Mouse (Mus musculus): ENCODE measurements around the gene Nlgn1. TPM values are rescaled to one million over a fixed set of nuclear protein-coding genes. Genes with fewer than 3 reads are reported as not detected.
"Not testable (repeated sequence)": the region's sequence is repeated elsewhere in the genome, so short reads cannot be mapped to it uniquely, and the experiment has no call there.

Nlgn1 gene
- polyA plus RNA-seq, 1 experiment, result not detected

DNA sequence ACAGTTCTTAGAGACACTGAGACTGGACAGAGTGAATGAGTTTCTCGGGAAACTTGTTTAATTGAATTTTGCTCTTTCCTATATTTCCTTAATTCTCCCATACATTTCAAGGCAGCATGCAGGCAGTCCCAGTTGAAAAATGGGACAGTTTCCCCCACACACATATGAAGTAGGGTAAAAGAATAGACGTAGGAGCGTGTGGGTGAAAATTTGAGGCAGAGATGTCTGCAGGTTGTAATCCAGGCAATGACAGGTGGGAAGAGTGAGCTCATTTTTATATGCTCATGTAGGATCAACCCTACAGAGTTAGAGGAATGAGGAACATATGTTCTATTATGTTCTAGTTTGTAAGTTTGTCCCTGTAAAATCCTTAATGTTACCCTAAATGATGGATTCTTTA lies 757.4 kb downstream of the Nlgn1 start:
- no peak overlapping the region for H3K27ac ChIP-seq (ENCODE audit: insufficient read depth, low read length)

DNA sequence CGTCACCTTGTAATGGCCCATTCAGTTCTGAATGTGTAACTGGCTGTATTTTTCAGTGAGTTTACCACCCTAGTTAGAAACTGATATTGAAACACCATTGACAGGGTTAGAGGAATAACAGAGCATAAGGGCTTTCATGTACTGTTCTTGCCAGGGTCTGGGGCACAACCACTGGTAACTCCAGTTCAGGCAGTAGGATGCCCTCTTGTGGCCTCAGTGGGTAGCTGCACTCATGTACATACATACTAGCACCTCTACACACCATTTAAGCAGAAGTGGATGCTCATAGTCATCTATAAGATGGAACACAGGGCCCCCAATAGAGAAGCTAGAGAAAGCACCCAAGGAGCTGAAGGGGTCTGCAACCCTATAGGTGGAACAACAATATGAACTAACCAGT lies 773.7 kb downstream of the Nlgn1 start:
- not testable (repeated sequence) for DNase-seq (ENCODE audit: low read depth in 1 of 2, low spot score in 2 of 2); H3K27me3 ChIP-seq (ENCODE audit: control insufficient read depth, insufficient read depth, low read length); H3K4me3 ChIP-seq (ENCODE audit: extremely low read depth, insufficient read depth, insufficient read length); H3K36me3 ChIP-seq (ENCODE audit: control insufficient read depth, insufficient read depth, low read length); H3K4me1 ChIP-seq (ENCODE audit: control insufficient read depth, insufficient read depth, insufficient read length); H3K27ac ChIP-seq (ENCODE audit: insufficient read depth, low read length)
- WGBS, result 78% methylated on average over 1 of the region's 1 CpGs

More for the DNA sequence above, 757.4 kb downstream of the Nlgn1 start:
- no peaks in the 10 kb centered on the region for H3K27me3 ChIP-seq (ENCODE audit: control insufficient read depth, insufficient read depth, low read length)
- DNase-seq (ENCODE audit: low read depth in 1 of 2, low spot score in 2 of 2), result no peak
- WGBS, result 85% methylated on average over 3 of the region's 3 CpGs
- no peaks in the 10 kb centered on the region for H3K4me1 ChIP-seq (ENCODE audit: control insufficient read depth, insufficient read depth, insufficient read length)
- no peak for TF ChIP-seq CTCF (IDR thresholded peaks at IDR 0.05; ENCODE audit: extremely low read depth, insufficient read depth, insufficient read length, insufficient replicate concordance)
- no peak for TF ChIP-seq POLR2A (IDR thresholded peaks at IDR 0.05; ENCODE audit: low read depth, low read length)
- no peaks in the 10 kb centered on the region for H3K36me3 ChIP-seq (ENCODE audit: control insufficient read depth, insufficient read depth, low read length)
- no peak overlapping the region for H3K4me3 ChIP-seq (ENCODE audit: extremely low read depth, insufficient read depth, insufficient read length)

DNA sequence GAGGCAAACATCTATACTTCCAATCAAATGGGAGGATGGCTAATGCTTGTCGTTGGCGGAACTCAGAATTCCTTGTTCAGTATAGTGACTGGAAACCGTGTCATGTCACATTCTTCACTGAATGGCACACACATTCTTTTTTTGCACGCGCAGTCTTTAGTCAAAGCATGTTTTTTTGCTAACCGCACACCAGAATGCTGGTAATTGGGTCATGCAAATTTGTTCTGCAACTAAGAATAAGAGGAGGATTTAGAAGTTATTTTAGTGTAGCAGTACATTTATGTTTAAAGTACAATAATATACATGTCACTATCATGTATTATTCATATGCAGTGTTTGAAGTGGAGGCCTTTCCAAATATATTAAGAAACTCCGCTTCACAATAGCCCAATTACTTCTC lies 783.2 kb downstream of the Nlgn1 start:
- not testable (repeated sequence) for DNase-seq (ENCODE audit: low read depth in 1 of 2, low spot score in 2 of 2); H3K36me3 ChIP-seq (ENCODE audit: control insufficient read depth, insufficient read depth, low read length); H3K27ac ChIP-seq (ENCODE audit: insufficient read depth, low read length); H3K4me1 ChIP-seq (ENCODE audit: control insufficient read depth, insufficient read depth, insufficient read length); H3K4me3 ChIP-seq (ENCODE audit: extremely low read depth, insufficient read depth, insufficient read length); H3K27me3 ChIP-seq (ENCODE audit: control insufficient read depth, insufficient read depth, low read length)
- WGBS, result 90% methylated on average over 6 of the region's 7 CpGs

DNA sequence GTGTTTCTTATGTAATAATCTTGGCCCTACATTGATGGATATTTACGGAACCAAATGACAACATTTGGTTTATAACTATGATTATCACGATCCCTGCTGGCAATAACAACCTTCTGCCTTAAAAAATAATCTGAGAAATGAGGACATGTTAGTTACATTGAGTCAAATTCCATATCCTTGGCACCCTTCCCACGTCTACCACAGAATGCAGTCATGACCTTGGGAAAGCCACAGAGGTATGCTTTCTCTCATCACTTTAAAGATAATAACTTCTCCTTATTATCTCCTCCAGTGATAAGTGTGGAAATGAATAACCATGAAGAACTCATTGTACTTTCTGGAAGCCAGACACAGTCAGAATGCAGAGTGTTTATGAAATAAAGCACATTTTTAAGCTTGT lies 808.0 kb downstream of the Nlgn1 start:
- H3K27ac ChIP-seq (ENCODE audit: insufficient read depth, low read length); H3K27me3 ChIP-seq (ENCODE audit: control insufficient read depth, insufficient read depth, low read length); H3K4me1 ChIP-seq (ENCODE audit: control insufficient read depth, insufficient read depth, insufficient read length); H3K36me3 ChIP-seq (ENCODE audit: control insufficient read depth, insufficient read depth, low read length); DNase-seq (ENCODE audit: low read depth in 1 of 2, low spot score in 2 of 2); H3K4me3 ChIP-seq (ENCODE audit: extremely low read depth, insufficient read depth, insufficient read length): not testable (repeated sequence)
- WGBS, result 81% methylated on average over 3 of the region's 3 CpGs

DNA sequence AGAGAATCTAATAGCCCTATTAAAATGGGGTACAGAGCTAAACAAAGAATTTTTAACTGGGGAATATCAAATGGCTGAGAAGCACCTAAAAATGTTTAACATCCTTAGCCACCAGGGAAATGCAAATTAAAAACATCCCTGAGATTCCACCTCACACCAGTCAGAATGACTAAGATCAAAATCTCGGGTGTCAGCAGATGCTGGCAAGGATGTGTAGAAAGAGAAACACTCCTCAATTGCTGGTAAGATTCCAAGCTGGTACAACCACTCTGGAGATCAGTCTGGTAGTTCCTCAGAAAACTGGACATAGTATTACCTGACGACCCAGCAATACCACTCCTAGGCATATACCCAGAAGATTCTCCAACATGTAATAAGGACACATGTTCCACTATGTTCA lies 869.2 kb downstream of the Nlgn1 start:
- TF ChIP-seq CTCF (IDR thresholded peaks at IDR 0.05; ENCODE audit: extremely low read depth, insufficient read depth, insufficient read length, insufficient replicate concordance) (no peak), POLR2A (IDR thresholded peaks at IDR 0.05; ENCODE audit: low read depth, low read length) (no peak)
- no peak for DNase-seq (ENCODE audit: low read depth in 1 of 2, low spot score in 2 of 2)
- no peak overlapping the region for H3K4me3 ChIP-seq (ENCODE audit: extremely low read depth, insufficient read depth, insufficient read length)
- H3K4me1 ChIP-seq (ENCODE audit: control insufficient read depth, insufficient read depth, insufficient read length), result no peaks in the 10 kb centered on the region
- H3K27me3 ChIP-seq (ENCODE audit: control insufficient read depth, insufficient read depth, low read length), result no peaks in the 10 kb centered on the region
- H3K36me3 ChIP-seq (ENCODE audit: control insufficient read depth, insufficient read depth, low read length), result no peaks in the 10 kb centered on the region
- 77% methylated on average over 2 of the region's 2 CpGs for WGBS
- no peak overlapping the region for H3K27ac ChIP-seq (ENCODE audit: insufficient read depth, low read length)

DNA sequence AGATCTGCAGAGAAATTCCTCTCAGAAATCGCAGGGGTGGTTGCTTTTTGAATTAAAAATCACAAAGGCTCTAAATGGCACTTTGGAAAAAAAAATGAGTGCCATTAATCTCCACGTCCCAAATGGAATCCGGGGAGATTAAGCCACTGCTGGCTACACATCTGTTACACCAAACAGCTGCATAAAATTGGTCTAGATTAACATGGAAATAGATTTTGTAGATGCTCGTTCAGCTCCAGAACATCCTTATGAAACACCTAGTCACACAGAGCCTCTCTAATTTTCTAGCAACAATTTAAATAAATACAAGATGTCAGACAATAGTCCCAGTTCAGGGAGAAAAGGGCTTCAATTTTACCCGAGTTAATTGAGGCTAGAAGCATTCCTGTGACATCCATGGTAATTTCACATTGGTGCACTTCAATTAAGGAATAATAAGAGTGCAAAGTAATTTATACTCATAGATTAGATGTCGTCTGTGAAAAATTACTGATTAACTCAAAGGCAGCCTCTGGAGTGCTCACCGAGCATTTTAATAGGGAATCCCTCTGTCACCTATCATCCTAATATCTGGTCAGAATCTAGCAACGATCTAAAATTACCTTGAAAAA lies 875.9 kb downstream of the Nlgn1 start:
- Histone ChIP-seq H3K27me3 (ENCODE audit: control insufficient read depth, insufficient read depth, low read length) (no peaks in the 10 kb centered on the region), H3K4me3 (ENCODE audit: extremely low read depth, insufficient read depth, insufficient read length) (no peak overlapping the region), H3K27ac (ENCODE audit: insufficient read depth, low read length) (no peak overlapping the region), H3K4me1 (ENCODE audit: control insufficient read depth, insufficient read depth, insufficient read length) (no peaks in the 10 kb centered on the region), H3K36me3 (ENCODE audit: control insufficient read depth, insufficient read depth, low read length) (no peaks in the 10 kb centered on the region)
- WGBS, result 77% methylated on average over 8 of the region's 8 CpGs
- DNase-seq (ENCODE audit: low read depth in 1 of 2, low spot score in 2 of 2), result no peak
- no peak for TF ChIP-seq CTCF (IDR thresholded peaks at IDR 0.05; ENCODE audit: extremely low read depth, insufficient read depth, insufficient read length, insufficient replicate concordance)
- TF ChIP-seq POLR2A (IDR thresholded peaks at IDR 0.05; ENCODE audit: low read depth, low read length), result no peak

DNA sequence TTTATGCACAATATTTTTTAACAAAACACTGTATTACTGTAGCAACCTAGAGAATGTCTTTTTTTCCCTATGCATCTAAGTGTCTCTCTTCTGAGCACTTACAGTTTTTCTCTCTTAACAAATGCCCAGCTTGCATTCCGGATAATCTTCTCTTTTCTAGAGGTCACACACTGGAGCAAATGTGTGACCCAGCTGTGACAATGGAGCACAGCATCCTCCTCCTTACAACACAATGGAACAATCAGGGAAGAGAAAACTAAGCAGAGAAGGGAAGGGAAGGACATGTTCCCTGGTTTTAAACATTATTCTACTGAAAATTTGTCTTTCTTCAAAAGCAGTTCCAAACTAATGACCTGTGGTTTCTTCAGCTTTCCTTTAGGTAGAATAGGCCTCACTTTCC lies 879.9 kb downstream of the Nlgn1 start:
- no peak for DNase-seq (ENCODE audit: low read depth in 1 of 2, low spot score in 2 of 2)
- Histone ChIP-seq H3K4me3 (ENCODE audit: extremely low read depth, insufficient read depth, insufficient read length) (no peak overlapping the region), H3K27ac (ENCODE audit: insufficient read depth, low read length) (no peak overlapping the region), H3K27me3 (ENCODE audit: control insufficient read depth, insufficient read depth, low read length) (no peaks in the 10 kb centered on the region), H3K36me3 (ENCODE audit: control insufficient read depth, insufficient read depth, low read length) (no peaks in the 10 kb centered on the region), H3K4me1 (ENCODE audit: control insufficient read depth, insufficient read depth, insufficient read length) (no peaks in the 10 kb centered on the region)
- WGBS, result 66% methylated on average over 1 of the region's 1 CpGs
- TF ChIP-seq CTCF (IDR thresholded peaks at IDR 0.05; ENCODE audit: extremely low read depth, insufficient read depth, insufficient read length, insufficient replicate concordance), result no peak

DNA sequence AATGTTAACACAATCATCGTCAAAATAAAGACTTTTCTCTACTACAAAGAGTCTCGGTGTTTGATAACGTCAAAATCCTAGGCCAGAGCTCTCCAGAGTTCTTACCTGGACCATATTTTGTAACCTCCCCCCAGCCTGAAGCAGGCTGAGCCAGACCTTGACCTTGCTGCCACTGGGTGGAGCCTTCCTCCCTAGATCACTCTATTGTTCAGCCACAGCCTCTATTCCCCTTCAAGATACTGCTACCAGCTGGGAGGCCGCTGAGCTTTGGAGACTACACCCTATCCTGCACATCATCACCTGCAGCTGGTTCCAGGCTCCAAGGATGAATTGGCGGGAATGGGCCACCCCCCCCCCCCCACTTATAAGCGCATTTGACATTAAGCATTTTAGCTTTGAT lies 881.8 kb downstream of the Nlgn1 start:
- DNase-seq (ENCODE audit: low read depth in 1 of 2, low spot score in 2 of 2), result no peak
- Histone ChIP-seq H3K27me3 (ENCODE audit: control insufficient read depth, insufficient read depth, low read length) (no peaks in the 10 kb centered on the region), H3K4me1 (ENCODE audit: control insufficient read depth, insufficient read depth, insufficient read length) (no peaks in the 10 kb centered on the region), H3K27ac (ENCODE audit: insufficient read depth, low read length) (no peak overlapping the region), H3K36me3 (ENCODE audit: control insufficient read depth, insufficient read depth, low read length) (no peaks in the 10 kb centered on the region), H3K4me3 (ENCODE audit: extremely low read depth, insufficient read depth, insufficient read length) (no peak overlapping the region)
- TF ChIP-seq CTCF (IDR thresholded peaks at IDR 0.05; ENCODE audit: extremely low read depth, insufficient read depth, insufficient read length, insufficient replicate concordance) (no peak), POLR2A (IDR thresholded peaks at IDR 0.05; ENCODE audit: low read depth, low read length) (no peak)
- 60% methylated on average over 6 of the region's 6 CpGs for WGBS
